Mouse (Mus musculus): Measurements from ENCODE around the gene Tnfsf8.

DNA sequence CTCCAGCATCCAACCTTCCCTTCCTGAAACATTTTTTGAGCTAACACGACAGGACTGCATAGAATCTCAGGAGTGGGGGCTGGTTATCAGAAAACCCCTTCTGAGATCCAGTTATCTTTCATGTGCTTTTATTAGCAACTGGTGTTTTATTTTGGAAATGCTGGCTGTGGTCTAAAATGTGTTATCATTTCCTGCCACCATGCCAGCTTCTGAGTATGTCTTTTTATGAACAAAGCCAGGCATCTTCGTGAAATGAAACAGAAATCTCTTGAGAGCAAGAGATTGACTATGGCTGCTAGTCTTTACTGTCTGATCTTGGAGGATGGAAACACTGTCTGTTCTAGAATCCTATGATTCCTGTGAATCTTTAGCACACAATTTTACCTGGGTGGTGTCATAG, 25.0 kb upstream of the Tnfsf8 start:
- TF ChIP-seq CTCF (IDR thresholded peaks at IDR 0.05; ENCODE audit: borderline replicate concordance, insufficient read depth, low read depth, low read length) (no peak), POLR2A (IDR thresholded peaks at IDR 0.05; ENCODE audit: borderline replicate concordance, insufficient read depth, low read length) (no peak)

Measured in cerebellum, adult 2 months (tissue).